Mouse (Mus musculus) left cerebral cortex, adult 11 months (tissue): Measurements from ENCODE around the gene Nhsl2.

Experiments
- DNase-seq: peaks from one replicate; pipeline ENCODE4 v3.0.0; 2022; ENCODE audit warnings: low spot score

Nhsl2 gene

GRCm38 (mm10) chrX:101981450-101981849 lies 132.3 kb downstream of the Nhsl2 start:
- DNase-seq: no peak

GRCm38 (mm10) chrX:101983638-101984037 lies 134.5 kb downstream of the Nhsl2 start:
- DNase-seq: no peak

GRCm38 (mm10) chrX:101986657-101987367 lies 137.6 kb downstream of the Nhsl2 start:
- no peak for DNase-seq

- DNase-seq: peak; percentile 69
These were observed 144.8 kb downstream of the Nhsl2 start for GRCm38 (mm10) chrX:101993841-101994571.

GRCm38 (mm10) chrX:101996726-101997125 lies 147.5 kb downstream of the Nhsl2 start:
- no peak for DNase-seq

GRCm38 (mm10) chrX:102003632-102004315 lies 154.6 kb downstream of the Nhsl2 start:
- DNase-seq: peak; percentile 49

GRCm38 (mm10) chrX:102004370-102004769 lies 155.2 kb downstream of the Nhsl2 start:
- DNase-seq: no peak

- no peak for DNase-seq
These were observed 156.0 kb downstream of the Nhsl2 start for GRCm38 (mm10) chrX:102005141-102005641.

- no peak for DNase-seq
These were observed 158.8 kb downstream of the Nhsl2 start for GRCm38 (mm10) chrX:102007935-102008334.

GRCm38 (mm10) chrX:102017213-102017923 lies 168.2 kb downstream of the Nhsl2 start:
- DNase-seq: no peak

GRCm38 (mm10) chrX:102018890-102019289 lies 169.7 kb downstream of the Nhsl2 start:
- DNase-seq: no peak

GRCm38 (mm10) chrX:102019471-102020240 lies 170.5 kb downstream of the Nhsl2 start:
- DNase-seq: no peak

GRCm38 (mm10) chrX:102024976-102025375 lies 175.8 kb downstream of the Nhsl2 start:
- no peak for DNase-seq

GRCm38 (mm10) chrX:102031851-102032250 lies 182.7 kb downstream of the Nhsl2 start:
- DNase-seq: no peak

GRCm38 (mm10) chrX:102032431-102032830 lies 183.2 kb downstream of the Nhsl2 start:
- DNase-seq: no peak

- no peak for DNase-seq
These were observed 184.4 kb downstream of the Nhsl2 start for GRCm38 (mm10) chrX:102033566-102033965.

- no peak for DNase-seq
These were observed 186.5 kb downstream of the Nhsl2 start for GRCm38 (mm10) chrX:102035671-102036070.

GRCm38 (mm10) chrX:102036866-102037361 lies 187.7 kb downstream of the Nhsl2 start:
- DNase-seq: no peak

GRCm38 (mm10) chrX:102037506-102037905 lies 188.3 kb downstream of the Nhsl2 start:
- DNase-seq: no peak

- no peak for DNase-seq
These were observed 192.4 kb downstream of the Nhsl2 start for GRCm38 (mm10) chrX:102041562-102041961.

GRCm38 (mm10) chrX:102042386-102042785 lies 193.2 kb downstream of the Nhsl2 start:
- DNase-seq: no peak
